Mouse (Mus musculus) hindbrain, embryonic 11.5 days (tissue): ENCODE data around the gene Kcnk2. TPM values are rescaled to one million over a fixed set of nuclear protein-coding genes. Genes with fewer than 3 reads are reported as not detected.

Source experiments
- ATAC-seq: fragments of 200-750 bp; cut with Nextera tagmentation; 2 replicates; pipeline ENCODE4 v1.8.0; 2017; ENCODE audit warnings: mild to moderate bottlenecking, moderate TSS enrichment, moderate library complexity; ENCODE audit not compliant: low FRiP score
- DNase-seq: peaks from one replicate; pipeline ENCODE4 v3.0.0-alpha.2; 2015; ENCODE audit warnings: low spot score
- H3K27ac ChIP-seq: fragments of 300-500 bp; sonication (generic); 2 replicates; pipeline ENCODE4 v1.5.1; 2014; ENCODE audit warnings: mild to moderate bottlenecking, low read depth, low read length
- H3K27me3 ChIP-seq: fragments of 300-500 bp; sonication (generic); 2 replicates; pipeline ENCODE4 v1.6.1; 2014; ENCODE audit warnings: mild to moderate bottlenecking, low read length, moderate library complexity, mixed read lengths; ENCODE audit not compliant: control insufficient read depth, insufficient read depth
- H3K36me3 ChIP-seq: fragments of 300-500 bp; sonication (generic); 2 replicates; pipeline ENCODE4 v1.6.1; 2014; ENCODE audit warnings: mild to moderate bottlenecking, low read length, moderate library complexity, mixed read lengths; ENCODE audit not compliant: control insufficient read depth, insufficient read depth
- H3K4me1 ChIP-seq: fragments of 300-500 bp; sonication (generic); replicated peaks from 2 replicates; pipeline ENCODE4 v1.6.1; 2014; ENCODE audit warnings: low read length, mixed read lengths; ENCODE audit not compliant: control insufficient read depth, insufficient read depth
- H3K4me2 ChIP-seq: fragments of 300-500 bp; sonication (generic); replicated peaks from 2 replicates; pipeline ENCODE4 v1.6.1; 2014; ENCODE audit warnings: mild to moderate bottlenecking, low read depth, low read length
- H3K4me3 ChIP-seq: fragments of 300-500 bp; sonication (generic); 2 replicates; pipeline ENCODE4 v1.5.1; 2014; ENCODE audit warnings: low read depth, low read length
- H3K9ac ChIP-seq: fragments of 300-500 bp; sonication (generic); 2 replicates; pipeline ENCODE4 v1.6.1; 2014; ENCODE audit warnings: low read depth, low read length
- H3K9me3 ChIP-seq: fragments of 300-500 bp; sonication (generic); 2 replicates; pipeline ENCODE4 v1.6.1; 2016; ENCODE audit warnings: low read length; ENCODE audit not compliant: control insufficient read depth
- WGBS: fragments of 180-500 bp; shearing (Covaris S2); extraction: QIAGEN DNeasy Blood & Tissue Kit; methylation state at CpG from one replicate; pipeline ENCODE4 v1.1.7; 2014; 5-methylcytosine and 5-hydroxymethylcytosine counted together
- polyA plus RNA-seq: library from polyadenylated mRNA; unstranded; fragments of >200 nt; fragmentation: Nextera tagmentation; extraction: Ambion mirVana; gene quantifications from 2 replicates; pipeline ENCODE4 v1.2.1, GENCODE M21; 2014

The Kcnk2 gene
- polyA plus RNA-seq, 1 experiment from 2014 or later, result 6.1 TPM

GRCm38 (mm10) chr1:189185206-189185750 is 216.8 kb downstream of the Kcnk2 start:
- Histone ChIP-seq H3K4me2 (no peak overlapping the region), H3K27ac (no peak overlapping the region), H3K4me1 (0 out of 2 replicates have a peak, but pooled peaks cover 2% of the 10 kb centered on the region), H3K9me3 (no peaks in the 10 kb centered on the region), H3K27me3 (no peaks in the 10 kb centered on the region), H3K4me3 (no peak overlapping the region), H3K36me3 (no peaks in the 10 kb centered on the region), H3K9ac (no peak overlapping the region)
- ATAC-seq (no peak), DNase-seq (no peak)
- WGBS, result 50% methylated on average over 7 of the region's 7 CpGs

- no peak for ATAC-seq
- Histone ChIP-seq H3K27me3 (no peaks in the 10 kb centered on the region), H3K36me3 (no peaks in the 10 kb centered on the region), H3K4me3 (no peak overlapping the region), H3K9me3 (no peaks in the 10 kb centered on the region), H3K4me1 (no peaks in the 10 kb centered on the region), H3K9ac (no peak overlapping the region), H3K4me2 (no peak overlapping the region), H3K27ac (no peak overlapping the region)
- no peak for DNase-seq
- WGBS, result 100% methylated on average over 1 of the region's 1 CpGs
Measured at GRCm38 (mm10) chr1:189177746-189178145, 224.3 kb downstream of the Kcnk2 start.

GRCm38 (mm10) chr1:189173479-189173878 is 228.6 kb downstream of the Kcnk2 start:
- no peaks in the 10 kb centered on the region for H3K9me3 ChIP-seq
- no peak overlapping the region for H3K4me3 ChIP-seq
- DNase-seq (no peak), ATAC-seq (no peak)
- H3K27ac ChIP-seq, result no peak overlapping the region
- H3K27me3 ChIP-seq, result no peaks in the 10 kb centered on the region
- no peaks in the 10 kb centered on the region for H3K36me3 ChIP-seq
- H3K4me2 ChIP-seq, result no peak overlapping the region
- WGBS, result 79% methylated on average over 8 of the region's 8 CpGs
- no peak overlapping the region for H3K9ac ChIP-seq
- H3K4me1 ChIP-seq, result no peaks in the 10 kb centered on the region

- WGBS, result 67% methylated on average over 4 of the region's 4 CpGs
- no peak overlapping the region for H3K27ac ChIP-seq
Measured at GRCm38 (mm10) chr1:189171138-189171537, 230.9 kb downstream of the Kcnk2 start.

GRCm38 (mm10) chr1:189165756-189166155 is 236.3 kb downstream of the Kcnk2 start:
- H3K4me1 ChIP-seq, result no peaks in the 10 kb centered on the region
- no peak for ATAC-seq
- 78% methylated on average over 6 of the region's 6 CpGs for WGBS
- H3K27ac ChIP-seq, result no peak overlapping the region
- no peak overlapping the region for H3K9ac ChIP-seq
- no peaks in the 10 kb centered on the region for H3K36me3 ChIP-seq
- DNase-seq, result no peak
- H3K27me3 ChIP-seq, result no peaks in the 10 kb centered on the region
- H3K9me3 ChIP-seq, result no peaks in the 10 kb centered on the region
- no peak overlapping the region for H3K4me3 ChIP-seq
- no peak overlapping the region for H3K4me2 ChIP-seq

More at GRCm38 (mm10) chr1:189171138-189171537, 230.9 kb downstream of the Kcnk2 start:
- DNase-seq (no peak), ATAC-seq (no peak)
- H3K9ac ChIP-seq, result no peak overlapping the region
- no peaks in the 10 kb centered on the region for H3K9me3 ChIP-seq
- no peaks in the 10 kb centered on the region for H3K36me3 ChIP-seq
- H3K4me2 ChIP-seq, result no peak overlapping the region
- H3K4me3 ChIP-seq, result no peak overlapping the region
- no peaks in the 10 kb centered on the region for H3K4me1 ChIP-seq
- H3K27me3 ChIP-seq, result no peaks in the 10 kb centered on the region

- no peak overlapping the region for H3K9ac ChIP-seq
- no peak overlapping the region for H3K4me3 ChIP-seq
- DNase-seq (no peak), ATAC-seq (no peak)
- no peaks in the 10 kb centered on the region for H3K27me3 ChIP-seq
- no peaks in the 10 kb centered on the region for H3K4me1 ChIP-seq
- no peak overlapping the region for H3K4me2 ChIP-seq
- 72% methylated on average over 6 of the region's 6 CpGs for WGBS
- H3K27ac ChIP-seq, result no peak overlapping the region
- no peaks in the 10 kb centered on the region for H3K9me3 ChIP-seq
- H3K36me3 ChIP-seq, result no peaks in the 10 kb centered on the region
Measured at GRCm38 (mm10) chr1:189165141-189165540, 236.9 kb downstream of the Kcnk2 start.

- no peak for ATAC-seq
- H3K4me1 ChIP-seq, result no peaks in the 10 kb centered on the region
- H3K9ac ChIP-seq, result no peak overlapping the region
- H3K36me3 ChIP-seq, result no peaks in the 10 kb centered on the region
- no peaks in the 10 kb centered on the region for H3K27me3 ChIP-seq
- WGBS, result 90% methylated on average over 4 of the region's 4 CpGs
- no peaks in the 10 kb centered on the region for H3K9me3 ChIP-seq
- DNase-seq, result no peak
- H3K4me2 ChIP-seq, result no peak overlapping the region
- no peak overlapping the region for H3K27ac ChIP-seq
- no peak overlapping the region for H3K4me3 ChIP-seq
Measured at GRCm38 (mm10) chr1:189164721-189165120, 237.4 kb downstream of the Kcnk2 start.

GRCm38 (mm10) chr1:189164241-189164640 is 237.8 kb downstream of the Kcnk2 start:
- DNase-seq (no peak), ATAC-seq (no peak)
- Histone ChIP-seq H3K4me2 (no peak overlapping the region), H3K36me3 (no peaks in the 10 kb centered on the region), H3K9me3 (no peaks in the 10 kb centered on the region), H3K4me3 (no peak overlapping the region), H3K27ac (no peak overlapping the region), H3K27me3 (no peaks in the 10 kb centered on the region), H3K9ac (no peak overlapping the region), H3K4me1 (no peaks in the 10 kb centered on the region)
- WGBS, result 73% methylated on average over 2 of the region's 2 CpGs
